Mouse (Mus musculus) stomach, embryonic 15.5 days (tissue): ENCODE results near the gene Zfp978. TPM values are rescaled to one million over a fixed set of nuclear protein-coding genes. Genes with fewer than 3 reads are reported as not detected.
"Not testable (repeated sequence)": the region's sequence is repeated elsewhere in the genome, so short reads cannot be mapped to it uniquely, and the experiment has no call there.

Experiments used
- ATAC-seq: fragments of 200-750 bp; cut with Nextera tagmentation; 2 replicates; pipeline ENCODE4 v1.8.0; 2017; ENCODE audit warnings: low read depth, moderate number of reproducible peaks, moderate TSS enrichment; ENCODE audit not compliant: insufficient read depth, low FRiP score
- H3K27ac ChIP-seq: fragments of 300-500 bp; sonication (generic); 2 replicates; pipeline ENCODE4 v1.5.1; 2015; ENCODE audit warnings: mild to moderate bottlenecking, inconsistent platforms
- H3K27me3 ChIP-seq: fragments of 300-500 bp; sonication (generic); replicated peaks from 2 replicates; pipeline ENCODE4 v1.6.1; 2015; ENCODE audit warnings: inconsistent platforms
- H3K36me3 ChIP-seq: fragments of 300-500 bp; sonication (generic); 2 replicates; pipeline ENCODE4 v1.6.1; 2015; ENCODE audit warnings: inconsistent platforms
- H3K4me1 ChIP-seq: fragments of 300-500 bp; sonication (generic); 2 replicates; pipeline ENCODE4 v1.6.1; 2015; ENCODE audit warnings: inconsistent platforms
- H3K4me2 ChIP-seq: fragments of 300-500 bp; sonication (generic); 2 replicates; pipeline ENCODE4 v1.6.1; 2015; ENCODE audit warnings: mild to moderate bottlenecking, inconsistent platforms
- H3K4me3 ChIP-seq: fragments of 300-500 bp; sonication (generic); replicated peaks from 2 replicates; pipeline ENCODE4 v1.5.1; 2015; ENCODE audit warnings: inconsistent platforms
- H3K9ac ChIP-seq: fragments of 300-500 bp; sonication (generic); 2 replicates; pipeline ENCODE4 v1.6.1; 2015; ENCODE audit warnings: inconsistent platforms
- H3K9me3 ChIP-seq: fragments of 300-500 bp; sonication (generic); 2 replicates; pipeline ENCODE4 v1.6.1; 2016; ENCODE audit warnings: inconsistent platforms
- WGBS: fragments of 180-500 bp; shearing (Covaris S2); methylation state at CpG from one replicate; pipeline ENCODE4 v1.1.7; 2015; 5-methylcytosine and 5-hydroxymethylcytosine counted together
- polyA plus RNA-seq: library from polyadenylated mRNA; unstranded; fragments of >200 nt; fragmentation: Nextera tagmentation; extraction: Ambion mirVana; gene quantifications from 2 replicates; pipeline ENCODE4 v1.2.1, GENCODE M21; 2015

Zfp978 gene
- polyA plus RNA-seq: 0.15 TPM in 1 of 2 replicates, not detected in the other

DNA sequence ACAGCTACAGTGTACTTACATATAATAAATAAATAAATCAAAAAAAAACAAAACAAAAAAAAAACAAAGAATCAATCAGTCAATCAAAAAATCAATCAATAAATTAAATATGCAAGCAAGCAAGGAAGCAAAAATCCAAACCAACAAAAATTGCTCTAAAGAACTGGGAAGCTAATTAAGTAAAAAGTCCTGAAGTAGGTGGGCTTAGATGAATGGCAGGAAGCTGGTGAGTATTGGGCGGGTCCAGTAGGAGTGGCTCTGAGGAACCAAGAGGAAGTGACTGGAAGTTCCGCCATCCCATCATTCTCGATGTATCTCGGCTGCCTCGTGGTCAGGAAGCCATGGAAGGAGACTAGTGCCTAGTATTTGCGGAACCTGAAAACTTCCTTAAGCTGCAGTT is at the start of gene Zfp978:
Zfp978 (plus strand) TSS at position 301 of the 400 bp plus-strand sequence.
- H3K36me3 ChIP-seq, H3K27ac ChIP-seq, H3K4me3 ChIP-seq, H3K9ac ChIP-seq, H3K9me3 ChIP-seq, H3K4me1 ChIP-seq, H3K27me3 ChIP-seq, H3K4me2 ChIP-seq, ATAC-seq: not testable (repeated sequence)
- no CpG with 5 or more reads among the region's 6 CpGs for WGBS

DNA sequence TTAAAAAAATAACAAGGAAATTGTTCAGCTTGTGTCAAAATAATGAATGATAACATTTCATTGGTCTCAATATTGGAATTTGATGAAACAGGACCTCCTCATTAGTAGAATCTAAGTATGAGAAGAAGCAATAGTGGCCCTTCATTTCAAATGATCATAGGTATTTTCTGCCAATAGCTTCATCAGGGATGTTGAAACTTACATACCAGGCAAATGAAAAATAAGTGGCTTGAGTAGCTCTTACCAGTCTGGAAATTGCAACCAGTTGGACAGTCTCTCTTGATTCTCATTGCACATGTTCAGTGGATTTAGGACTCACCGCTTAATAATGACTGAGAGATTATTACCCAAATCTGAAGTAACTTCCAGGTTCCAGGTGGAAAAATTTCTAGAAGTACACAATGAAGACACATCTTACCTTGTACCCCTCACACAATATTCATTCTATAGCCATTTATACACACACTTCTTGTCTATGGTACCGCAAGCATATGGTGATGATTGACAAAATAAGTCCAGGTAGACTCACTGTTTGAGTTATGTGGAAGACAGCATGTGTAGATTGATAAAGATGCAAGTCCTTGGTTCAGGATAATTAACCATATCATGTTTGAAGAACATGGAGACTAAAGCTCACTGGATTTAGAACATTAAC is 25.9 kb upstream of the Zfp978 start:
- H3K36me3 ChIP-seq, H3K4me1 ChIP-seq, H3K27ac ChIP-seq, H3K4me3 ChIP-seq, H3K4me2 ChIP-seq, H3K27me3 ChIP-seq, H3K9ac ChIP-seq: not testable (repeated sequence)
- WGBS: 84% methylated on average over 2 of the region's 2 CpGs
- H3K9me3 ChIP-seq: peaks cover 36% of the 10 kb centered on the region
- peak; percentile 31; the same call in 1 of the 2 replicates for ATAC-seq

DNA sequence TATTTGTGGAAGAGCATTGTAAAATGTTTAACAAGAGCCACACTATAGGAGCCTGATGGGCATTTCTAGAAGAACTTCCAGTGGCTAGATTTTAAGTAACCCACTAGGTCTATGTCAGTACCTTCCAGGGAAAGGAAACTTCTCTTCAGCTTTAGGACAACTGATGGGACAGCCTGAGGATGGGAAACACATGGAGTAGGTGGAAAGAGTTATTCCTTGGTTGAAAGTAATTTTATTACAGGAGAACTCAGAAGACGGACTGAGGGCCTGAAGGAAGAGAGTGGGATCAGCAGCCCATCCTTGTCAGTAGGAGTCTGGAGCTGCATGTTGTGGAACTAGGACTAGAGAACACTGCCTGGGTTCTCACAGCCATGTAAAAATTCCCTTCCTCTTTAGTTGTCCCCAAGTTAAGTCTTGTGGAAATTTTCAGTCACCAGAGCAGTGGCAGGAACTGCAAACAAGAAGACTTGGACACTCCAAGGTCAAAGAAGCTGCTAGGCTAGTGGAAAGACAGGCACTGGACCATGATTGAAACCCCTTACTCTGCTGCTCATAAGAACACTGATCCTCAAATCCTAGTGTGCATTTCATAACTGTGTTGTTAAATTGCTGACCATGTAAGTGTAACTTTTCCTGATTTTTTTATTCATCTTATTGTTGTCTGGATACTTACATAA is 25.3 kb upstream of the Zfp978 start:
- not testable (repeated sequence) for H3K27ac ChIP-seq, H3K4me3 ChIP-seq, H3K4me2 ChIP-seq, H3K9ac ChIP-seq, H3K4me1 ChIP-seq, H3K27me3 ChIP-seq, H3K36me3 ChIP-seq
- peaks cover 38% of the 10 kb centered on the region for H3K9me3 ChIP-seq
- 25% methylated on average over 1 of the region's 1 CpGs for WGBS
- peak; percentile 48 for ATAC-seq

DNA sequence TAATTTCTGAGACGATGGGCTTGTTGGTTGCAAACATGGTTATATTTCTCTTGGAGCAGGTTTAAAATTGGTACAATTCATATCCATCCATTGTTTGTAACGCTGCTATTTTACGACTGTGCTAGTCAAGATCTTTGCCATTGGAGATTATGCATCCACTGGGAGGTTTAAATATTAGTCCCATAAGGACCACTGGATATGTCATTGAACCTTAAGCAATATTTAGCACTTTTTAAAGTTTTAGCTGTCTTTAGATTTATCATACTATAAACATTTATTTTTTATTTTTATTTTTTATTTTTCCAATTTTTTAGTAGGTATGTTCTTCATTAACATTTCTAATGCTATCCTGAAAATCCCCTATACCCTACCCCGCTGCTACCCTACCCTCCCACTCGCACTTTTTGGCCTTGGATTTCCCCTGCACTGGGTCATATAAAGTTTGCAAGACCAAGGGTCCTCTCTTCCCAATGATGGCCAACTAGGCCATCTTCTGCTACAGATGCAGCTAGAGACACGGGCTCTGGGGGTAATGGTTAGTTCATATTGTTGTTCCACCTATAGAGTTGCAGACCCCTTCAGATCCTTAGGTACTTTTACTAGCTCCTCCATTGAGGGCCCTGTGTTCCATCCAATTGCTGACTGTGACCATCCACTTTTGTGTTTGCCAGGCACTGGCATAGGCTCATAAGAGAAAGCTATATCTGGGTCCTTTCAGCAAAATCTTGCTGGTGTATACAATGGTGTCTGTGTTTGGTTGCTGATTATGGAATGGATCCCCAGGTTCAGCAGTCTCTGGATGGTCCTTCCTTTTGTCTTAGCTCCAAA is 24.5 kb upstream of the Zfp978 start:
- not testable (repeated sequence) for H3K27ac ChIP-seq, H3K36me3 ChIP-seq, H3K4me3 ChIP-seq, H3K4me2 ChIP-seq, H3K27me3 ChIP-seq, H3K9ac ChIP-seq, H3K4me1 ChIP-seq
- 65% methylated on average over 6 of the region's 6 CpGs for WGBS
- ATAC-seq: peak; percentile 62
- H3K9me3 ChIP-seq: peaks cover 38% of the 10 kb centered on the region

DNA sequence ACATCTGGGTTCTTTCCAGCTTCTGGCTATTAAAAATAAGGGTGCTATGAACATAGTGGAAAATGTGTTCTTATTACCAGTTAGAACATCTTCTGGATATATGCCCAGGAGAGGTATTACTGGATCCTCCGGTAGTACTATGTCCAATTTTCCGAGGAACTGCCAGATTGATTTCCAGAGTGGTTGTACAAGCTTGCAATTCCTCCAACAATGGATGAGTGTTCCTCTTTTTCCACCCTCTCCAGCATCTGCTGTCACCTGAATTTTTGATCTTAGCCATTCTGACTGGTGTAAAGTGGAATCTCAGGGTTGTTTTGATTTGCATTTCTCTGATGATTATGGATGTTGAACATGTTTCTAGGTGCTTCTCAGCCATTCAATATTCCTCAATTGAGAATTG is 23.6 kb upstream of the Zfp978 start:
- H3K4me2 ChIP-seq, H3K27ac ChIP-seq, ATAC-seq, H3K36me3 ChIP-seq, H3K4me3 ChIP-seq, H3K9ac ChIP-seq, H3K4me1 ChIP-seq, H3K27me3 ChIP-seq: not testable (repeated sequence)
- H3K9me3 ChIP-seq: peaks cover 38% of the 10 kb centered on the region
- 88% methylated on average over 2 of the region's 2 CpGs for WGBS

DNA sequence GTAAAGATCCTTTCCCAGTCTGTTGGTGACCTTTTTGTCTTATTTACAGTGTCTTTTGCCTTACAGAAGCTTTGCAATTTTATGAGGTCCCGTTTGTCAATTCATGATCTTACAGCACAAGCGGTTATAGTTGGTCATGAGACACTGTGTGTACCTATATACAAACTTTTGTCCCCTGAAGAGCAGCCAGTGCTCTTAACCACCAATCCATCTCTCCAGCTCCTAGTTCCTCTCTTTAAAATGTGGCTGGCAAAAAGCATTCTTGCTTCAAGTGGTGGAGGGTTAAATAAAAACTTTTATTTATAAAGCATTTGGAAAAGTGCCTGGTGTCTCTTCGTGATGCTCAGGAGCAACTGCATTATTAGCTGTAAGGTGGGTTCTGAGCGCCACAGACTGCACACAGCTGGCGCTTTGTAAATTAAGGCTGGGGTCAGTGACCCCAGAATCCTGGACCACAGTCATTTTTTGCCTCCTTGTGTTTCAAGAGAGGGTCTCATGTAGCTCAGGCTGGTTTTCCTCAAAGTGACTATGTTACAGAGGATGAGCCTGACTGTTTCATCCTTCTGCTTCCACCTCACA is 23.0 kb upstream of the Zfp978 start:
- ATAC-seq: no peak
- no peaks in the 10 kb centered on the region for H3K27me3 ChIP-seq
- H3K4me2 ChIP-seq: no peak overlapping the region
- H3K27ac ChIP-seq: no peak overlapping the region
- H3K9me3 ChIP-seq: peaks cover 41% of the 10 kb centered on the region
- no peak overlapping the region for H3K9ac ChIP-seq
- no peak overlapping the region for H3K4me3 ChIP-seq
- H3K36me3 ChIP-seq: no peaks in the 10 kb centered on the region
- 69% methylated on average over 5 of the region's 5 CpGs for WGBS
- H3K4me1 ChIP-seq: no peaks in the 10 kb centered on the region

DNA sequence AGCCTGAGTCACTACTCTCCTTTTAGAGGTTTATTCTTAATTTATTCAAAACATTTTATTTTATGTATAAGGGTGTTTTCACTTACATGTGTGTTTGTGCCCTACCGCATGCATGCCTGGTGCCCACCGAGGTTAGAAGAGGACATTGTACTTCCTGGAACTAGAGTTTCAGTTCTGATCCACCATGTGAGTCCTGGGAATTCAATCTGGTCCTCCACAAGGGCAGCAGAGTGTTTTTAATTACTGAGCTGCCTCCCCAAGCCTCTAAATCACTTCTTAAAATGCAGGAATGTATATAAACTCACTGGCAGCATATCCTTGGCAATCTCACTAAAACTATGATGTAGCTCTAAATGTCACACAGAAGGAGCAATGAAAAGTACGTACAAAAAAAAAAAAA is 22.4 kb upstream of the Zfp978 start:
- not testable (repeated sequence) for H3K36me3 ChIP-seq, H3K4me2 ChIP-seq, H3K27ac ChIP-seq, H3K9ac ChIP-seq, H3K27me3 ChIP-seq, ATAC-seq, H3K4me1 ChIP-seq, H3K4me3 ChIP-seq
- 74% methylated on average over 3 of the region's 3 CpGs for WGBS
- H3K9me3 ChIP-seq: peaks cover 47% of the 10 kb centered on the region

DNA sequence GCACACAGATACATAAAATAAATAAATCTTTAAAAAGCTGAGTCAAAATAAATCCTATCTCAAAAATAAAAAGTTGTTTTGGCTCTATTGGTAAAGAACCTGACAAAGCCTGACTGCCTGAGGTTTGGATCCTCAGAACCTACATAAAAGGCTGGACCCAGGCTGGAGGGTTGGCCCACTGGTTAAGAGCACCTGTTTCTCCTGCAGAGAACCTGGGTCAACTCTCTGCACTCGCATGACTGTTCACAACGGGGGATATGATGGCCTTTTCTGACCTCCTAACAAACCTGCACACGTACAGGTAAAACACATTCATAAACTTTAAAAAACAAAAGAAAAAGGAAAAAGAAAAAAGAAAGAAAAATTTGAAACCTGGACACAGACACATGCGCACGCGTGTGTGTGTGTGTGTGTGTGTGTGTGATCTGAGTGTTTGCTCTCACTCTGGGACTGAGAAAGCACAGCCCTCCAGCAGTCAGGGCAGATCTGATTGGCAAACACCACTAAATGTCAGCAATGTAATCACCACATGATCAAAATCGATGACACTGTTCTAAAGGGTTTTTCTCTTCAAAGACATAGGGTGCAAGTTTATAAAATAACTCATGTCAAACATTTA is 21.4 kb upstream of the Zfp978 start:
- H3K9ac ChIP-seq, H3K27ac ChIP-seq, H3K36me3 ChIP-seq, H3K27me3 ChIP-seq, ATAC-seq, H3K4me3 ChIP-seq, H3K4me2 ChIP-seq, H3K4me1 ChIP-seq: not testable (repeated sequence)
- 67% methylated on average over 7 of the region's 7 CpGs for WGBS
- peaks cover 47% of the 10 kb centered on the region for H3K9me3 ChIP-seq

DNA sequence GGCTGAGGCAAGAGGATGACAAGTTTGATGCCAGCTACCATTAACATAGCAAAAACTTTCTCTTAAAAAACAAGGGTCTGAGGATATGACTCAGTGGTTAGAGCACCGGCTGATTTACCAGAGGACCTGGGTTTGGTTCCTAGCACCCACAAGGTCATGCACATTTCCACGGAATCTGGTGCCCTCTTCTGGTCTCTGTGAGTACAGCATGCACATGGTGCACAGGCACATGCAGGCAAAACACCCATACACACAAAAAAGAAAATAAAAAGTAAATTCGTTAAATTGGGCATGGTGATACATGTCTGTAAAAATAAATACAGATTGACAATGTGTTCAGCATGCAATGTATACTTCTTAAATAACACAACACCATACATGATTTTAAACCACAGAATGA is 20.9 kb upstream of the Zfp978 start:
- H3K4me1 ChIP-seq, H3K27ac ChIP-seq, H3K9ac ChIP-seq, H3K4me3 ChIP-seq, H3K36me3 ChIP-seq, ATAC-seq, H3K27me3 ChIP-seq, H3K4me2 ChIP-seq: not testable (repeated sequence)
- H3K9me3 ChIP-seq: peaks cover 44% of the 10 kb centered on the region
- 58% methylated on average over 3 of the region's 3 CpGs for WGBS

DNA sequence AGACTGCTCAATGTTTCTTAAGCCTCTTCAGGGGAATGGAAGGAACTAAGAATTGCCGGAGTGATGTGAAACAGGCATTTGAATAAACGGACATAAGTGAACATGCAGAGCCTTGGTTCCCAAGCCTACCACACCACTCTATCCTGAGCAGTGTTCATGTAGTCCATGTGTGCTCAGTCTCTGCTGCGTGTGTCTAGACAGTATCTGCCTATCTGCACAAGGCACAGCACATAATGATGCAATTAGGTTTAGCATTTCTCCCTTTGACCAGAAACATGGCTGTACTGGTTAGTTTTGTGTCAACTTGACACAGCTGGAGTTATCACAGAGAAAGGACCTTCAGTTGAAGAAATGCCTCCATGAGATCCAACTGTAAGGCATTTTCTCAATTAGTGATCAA is 20.2 kb upstream of the Zfp978 start:
- H3K27me3 ChIP-seq, H3K36me3 ChIP-seq, ATAC-seq, H3K9ac ChIP-seq, H3K4me3 ChIP-seq, H3K4me2 ChIP-seq, H3K27ac ChIP-seq, H3K4me1 ChIP-seq: not testable (repeated sequence)
- peaks cover 37% of the 10 kb centered on the region for H3K9me3 ChIP-seq
- 79% methylated on average over 3 of the region's 3 CpGs for WGBS

DNA sequence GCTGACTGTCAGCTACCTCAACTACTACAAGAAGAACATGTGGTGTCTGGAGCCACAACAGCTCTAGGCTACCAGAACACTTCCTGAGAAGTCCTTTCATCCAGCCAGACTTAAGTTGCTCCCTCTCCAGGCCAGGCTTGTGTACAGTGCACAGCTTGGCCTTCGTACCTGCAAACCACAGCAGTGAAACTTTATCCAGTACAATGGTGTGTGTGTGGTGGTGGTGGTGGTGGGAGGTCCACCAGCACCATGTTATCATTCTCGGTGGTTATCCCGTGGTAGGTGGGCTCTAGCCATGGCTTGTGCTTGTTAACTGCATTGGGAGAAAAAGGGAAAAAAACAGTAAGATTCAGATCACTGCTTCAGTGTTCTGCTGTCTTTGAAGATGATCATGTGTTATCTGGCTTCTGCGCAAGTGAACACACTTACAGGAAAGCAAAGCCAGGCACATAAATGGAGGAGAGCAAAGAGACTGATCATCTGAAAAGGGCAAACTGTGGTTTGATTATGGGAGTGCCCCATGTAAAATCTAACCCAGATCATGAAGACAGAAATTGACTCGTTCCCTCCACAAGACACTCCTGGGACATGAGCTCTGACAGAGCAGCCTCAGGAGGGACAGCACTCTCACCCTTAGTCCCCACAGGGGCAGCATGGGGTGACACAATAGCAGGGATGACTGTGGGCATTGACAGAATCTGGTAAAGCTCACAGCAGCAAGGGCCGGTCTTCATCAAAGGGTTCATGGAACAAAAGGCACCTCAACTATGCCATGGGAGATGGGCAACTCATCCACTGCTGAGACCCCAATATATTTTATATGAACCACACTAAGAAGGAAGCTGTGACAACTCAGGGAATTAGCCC is 17.8 kb upstream of the Zfp978 start:
- peaks cover 24% of the 10 kb centered on the region for H3K9me3 ChIP-seq

More for the DNA sequence above, 17.8 kb upstream of the Zfp978 start:
- H3K4me3 ChIP-seq, H3K27me3 ChIP-seq, H3K9ac ChIP-seq, H3K27ac ChIP-seq, H3K36me3 ChIP-seq, H3K4me2 ChIP-seq, H3K4me1 ChIP-seq: not testable (repeated sequence)
- ATAC-seq: peak; percentile 82
- WGBS: 67% methylated on average over 6 of the region's 6 CpGs
